Mouse (Mus musculus) lung, postnatal 10 days (tissue): ENCODE data around the gene Mov10l1.

Experiments
- DNase-seq: peaks from one replicate; pipeline ENCODE4 v3.0.0; 2021

Mov10l1 gene

GRCm38 (mm10) chr15:89076156-89076731 is 93.5 kb downstream of the Mov10l1 start:
- peak; percentile 63 for DNase-seq

- peak; percentile 73 for DNase-seq
Measured at GRCm38 (mm10) chr15:89078208-89078836, 95.6 kb downstream of the Mov10l1 start.

- DNase-seq, result no peak
Measured at GRCm38 (mm10) chr15:89083906-89084305, 101.2 kb downstream of the Mov10l1 start.

GRCm38 (mm10) chr15:89084826-89085225 is 102.1 kb downstream of the Mov10l1 start:
- no peak for DNase-seq

GRCm38 (mm10) chr15:89088607-89089247 is 106.0 kb downstream of the Mov10l1 start, which contains the start of gene Selenoo:
Selenoo (plus strand) TSS chr15:89089084.
- peak; percentile 95 for DNase-seq

GRCm38 (mm10) chr15:89089248-89090051 is 106.7 kb downstream of the Mov10l1 start:
- peak; percentile 32 for DNase-seq

GRCm38 (mm10) chr15:89090662-89091061 is 108.0 kb downstream of the Mov10l1 start:
- DNase-seq, result no peak

- DNase-seq, result no peak
Measured at GRCm38 (mm10) chr15:89092181-89092580, 109.5 kb downstream of the Mov10l1 start.

GRCm38 (mm10) chr15:89097450-89097849 is 114.7 kb downstream of the Mov10l1 start:
- no peak for DNase-seq

GRCm38 (mm10) chr15:89098616-89099015 is 115.9 kb downstream of the Mov10l1 start:
- DNase-seq, result no peak

GRCm38 (mm10) chr15:89100823-89101222 is 118.1 kb downstream of the Mov10l1 start:
- DNase-seq, result no peak

- no peak for DNase-seq
Measured at GRCm38 (mm10) chr15:89102646-89103045, 119.9 kb downstream of the Mov10l1 start.

GRCm38 (mm10) chr15:89103921-89104320 is 121.2 kb downstream of the Mov10l1 start:
- DNase-seq, result no peak

GRCm38 (mm10) chr15:89104425-89104824 is 121.7 kb downstream of the Mov10l1 start:
- DNase-seq, result no peak
